In the genomic region with DNA sequence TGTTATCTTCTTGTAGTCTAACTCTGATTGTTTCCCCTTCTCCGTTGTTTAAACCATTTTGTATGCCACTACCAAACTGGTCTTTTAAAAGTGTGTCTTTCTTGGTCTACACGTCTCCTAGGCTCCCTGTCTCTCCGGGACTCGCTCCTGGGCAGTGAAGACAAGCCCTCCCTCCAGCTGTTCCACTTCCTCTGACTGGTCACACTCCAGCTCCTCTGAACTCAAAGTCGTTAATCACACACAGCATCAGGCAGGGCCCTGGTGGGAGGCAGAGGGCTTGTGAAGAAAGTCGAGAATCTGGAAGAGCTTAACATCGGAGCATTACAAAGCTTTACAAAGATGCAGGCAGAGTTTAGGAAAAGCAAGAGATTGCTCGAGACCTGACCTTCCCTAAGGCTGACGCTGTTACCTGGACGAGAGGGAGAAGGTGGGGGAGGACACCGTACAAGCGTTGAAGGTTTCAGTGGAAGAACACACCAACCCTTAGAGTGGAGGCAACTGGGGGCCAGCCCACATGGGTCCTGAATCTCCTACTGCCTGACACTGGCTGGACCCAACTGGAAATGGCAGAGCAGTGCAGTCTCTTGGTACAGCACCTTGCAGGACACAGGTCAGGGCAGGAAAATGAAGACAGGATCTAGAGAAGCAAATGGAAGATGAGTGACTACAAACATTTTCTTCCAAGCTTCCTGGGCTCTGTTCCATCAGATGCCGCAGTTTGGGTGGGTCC, we compare ENCODE assay signal across 11 mouse cellular contexts. TPM values are rescaled to one million over a fixed set of nuclear protein-coding genes. Genes with fewer than 3 reads are reported as not detected.
DNase-seq lines count a peak whose midpoint lies in the region; ATAC-seq lines count a peak whose summit lies in the region.
"Had no signal": no experiment of that assay in that cellular context is flagged by ENCODE, and none has a peak within 500 bp of the region (broad histone marks: within the 10 kb centered on the region; RNA-seq: fewer than 3 reads in every experiment).

No protein-coding gene starts in this region.

- no peak for ATAC-seq in erythroid progenitor cell, adult 5-6 weeks (replicated peaks; ENCODE audit: low FRiP score, poor library complexity, severe bottlenecking)

- peak; percentile 93 for DNase-seq in heart, adult 11 months
- no peak for DNase-seq in heart, adult 9 months (ENCODE audit: low spot score in 2 of 2)
- peak; percentile 65 to 67 for DNase-seq in B cell, adult 2 months
- peak; percentile 70 to 79 for DNase-seq in kidney, postnatal 4 days
- DNase-seq in mesoderm, embryonic 11.5 days (ENCODE audit: low read depth, low spot score) = peak; percentile 66
- DNase-seq in liver = no peak
- DNase-seq in cerebellum, postnatal 10 days = no peak
- DNase-seq: gastrocnemius, postnatal 10 days had no signal

RNA-seq across cellular contexts. Expression of gene Tbcc, which starts 6.9 kb away (rescaled TPM):
- total RNA-seq in erythroid progenitor cell, adult 5-6 weeks (2015; ENCODE audit: low replicate concordance) = 3.2 and 7.5 TPM in 2 replicates
- total RNA-seq in erythroid progenitor cell, adult 5-6 weeks (2017; ENCODE audit: low replicate concordance) = 1.1 and 2.7 TPM in 2 replicates

RNA-seq across cellular contexts. Expression of gene Prph2, which starts 12.9 kb away (rescaled TPM):
- total RNA-seq in erythroid progenitor cell, adult 5-6 weeks (2015; ENCODE audit: low replicate concordance) = not detected in 2 replicates
- total RNA-seq in erythroid progenitor cell, adult 5-6 weeks (2017; ENCODE audit: low replicate concordance) = not detected in 2 replicates
- total RNA-seq: common myeloid progenitor, adult 5-6 weeks; gastrocnemius, postnatal 10 days; left cerebral cortex, adult 18-20 months had no signal

RNA-seq across cellular contexts. Expression of gene Bicral, which starts 39.1 kb away (rescaled TPM):
- total RNA-seq in erythroid progenitor cell, adult 5-6 weeks (2015; ENCODE audit: low replicate concordance) = 28.8 and 64.6 TPM in 2 replicates
- total RNA-seq in erythroid progenitor cell, adult 5-6 weeks (2017; ENCODE audit: low replicate concordance) = 18.7 and 68.4 TPM in 2 replicates

Comparison
In these comparisons a context has a peak if more than half of its experiments do, and no peak if none do; other contexts are left out.
1. DNase-seq: peak in heart, adult 11 months (single experiment), B cell, adult 2 months (2 of 2), kidney, postnatal 4 days (2 of 2) and mesoderm, embryonic 11.5 days (single experiment); none in heart, adult 9 months (0 of 2), liver (single experiment) and cerebellum, postnatal 10 days (0 of 2).